Mouse (Mus musculus): ENCODE results near the gene G3bp2.

DNA sequence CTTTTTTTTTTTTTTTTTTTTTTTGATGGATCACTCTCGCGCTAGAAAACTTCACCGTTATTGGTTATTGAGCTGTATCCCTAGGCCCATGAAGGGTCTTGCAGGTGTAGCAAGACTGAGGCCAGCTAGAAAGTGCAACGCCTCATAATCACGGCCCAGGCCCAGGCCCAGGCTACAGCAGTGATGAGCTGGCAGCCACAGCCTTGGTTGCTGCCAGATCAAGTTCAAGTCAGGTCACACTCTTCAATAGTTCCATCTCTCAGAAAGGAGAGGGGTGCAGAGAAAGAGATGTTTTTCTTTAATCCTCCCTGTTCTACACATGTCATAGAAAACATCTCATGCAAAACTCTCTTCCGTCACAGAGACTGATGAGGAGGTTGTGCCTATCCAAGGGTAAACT, 13.3 kb upstream of the G3bp2 start:
- TF ChIP-seq CTCF (IDR thresholded peaks at IDR 0.05; ENCODE audit: borderline replicate concordance, insufficient read depth, low read depth, low read length) (no peak), POLR2A (IDR thresholded peaks at IDR 0.05; ENCODE audit: borderline replicate concordance, insufficient read depth, low read length) (no peak)
